Mouse (Mus musculus): ENCODE measurements around the gene Capza1. TPM values are rescaled to one million over a fixed set of nuclear protein-coding genes. Genes with fewer than 3 reads are reported as not detected.

Gene Capza1
- polyA plus RNA-seq, 1 experiment from 2014 or later: 99.4 TPM

- no peaks in the 10 kb centered on the region for H3K9me3 ChIP-seq (ENCODE audit: control insufficient read depth, low read length)
- 10% methylated on average over 6 of the region's 6 CpGs for WGBS
- no peaks in the 10 kb centered on the region for H3K27me3 ChIP-seq (ENCODE audit: control insufficient read depth, insufficient read depth, low read length)
- H3K4me2 ChIP-seq (replicated peaks; ENCODE audit: low read depth): peak overlapping the region; percentile 74
- peak overlapping the region; percentile 94 for H3K27ac ChIP-seq (replicated peaks)
- peaks cover 21% of the 10 kb centered on the region for H3K4me1 ChIP-seq (replicated peaks; ENCODE audit: control insufficient read depth, insufficient read depth)
- H3K36me3 ChIP-seq (ENCODE audit: control insufficient read depth, insufficient read depth, low read length): peaks cover 3% of the 10 kb centered on the region; the same call in 1 of the 2 replicates
- TF ChIP-seq CTCF (IDR thresholded peaks at IDR 0.05; ENCODE audit: low read depth): no peak
- TF ChIP-seq EP300 (optimal IDR thresholded peaks at IDR 0.05): no peak
- peak overlapping the region; percentile 79 for H3K9ac ChIP-seq (ENCODE audit: low read length)
- peak; percentile 13; the same call in 1 of the 2 replicates for ATAC-seq (ENCODE audit: low FRiP score, low TSS enrichment)
- DNase-seq (ENCODE audit: low spot score): peak; percentile 50
- H3K4me3 ChIP-seq (ENCODE audit: low read depth, low read length): peak overlapping the region; percentile 71
Observed at GRCm38 (mm10) chr3:104790401-104790937, 73.8 kb downstream of the Capza1 start.

- H3K27me3 ChIP-seq (ENCODE audit: control insufficient read depth, insufficient read depth, low read length): no peaks in the 10 kb centered on the region
- peak overlapping the region; percentile 71 for H3K4me3 ChIP-seq (ENCODE audit: low read depth, low read length)
- peaks cover 18% of the 10 kb centered on the region for H3K4me1 ChIP-seq (replicated peaks; ENCODE audit: control insufficient read depth, insufficient read depth)
- peak overlapping the region; percentile 79 for H3K9ac ChIP-seq (ENCODE audit: low read length)
- TF ChIP-seq CTCF (IDR thresholded peaks at IDR 0.05; ENCODE audit: low read depth) (no peak), EP300 (optimal IDR thresholded peaks at IDR 0.05) (no peak)
- 23% methylated on average over 13 of the region's 13 CpGs for WGBS
- DNase-seq (ENCODE audit: low spot score) (peak; percentile 29), ATAC-seq (ENCODE audit: low FRiP score, low TSS enrichment) (no peak)
- no peaks in the 10 kb centered on the region for H3K9me3 ChIP-seq (ENCODE audit: control insufficient read depth, low read length)
- H3K36me3 ChIP-seq (ENCODE audit: control insufficient read depth, insufficient read depth, low read length): 0 out of 2 replicates have a peak, but pooled peaks cover 3% of the 10 kb centered on the region
- H3K27ac ChIP-seq (replicated peaks): peak overlapping the region; percentile 94
- peak overlapping the region; percentile 74 for H3K4me2 ChIP-seq (replicated peaks; ENCODE audit: low read depth)
Observed at GRCm38 (mm10) chr3:104789822-104790221, 74.5 kb downstream of the Capza1 start.

GRCm38 (mm10) chr3:104789312-104789605, 75.0 kb downstream of the Capza1 start:
- 6% methylated on average over 10 of the region's 10 CpGs for WGBS
- H3K27me3 ChIP-seq (ENCODE audit: control insufficient read depth, insufficient read depth, low read length): no peaks in the 10 kb centered on the region
- no peak; the same call in none of the 2 replicates for TF ChIP-seq CTCF (IDR thresholded peaks at IDR 0.05; ENCODE audit: low read depth)
- no peak for TF ChIP-seq EP300 (optimal IDR thresholded peaks at IDR 0.05)
- H3K4me2 ChIP-seq (replicated peaks; ENCODE audit: low read depth): peak overlapping the region; percentile 74
- peak overlapping the region; percentile 79 for H3K9ac ChIP-seq (ENCODE audit: low read length)
- ATAC-seq (ENCODE audit: low FRiP score, low TSS enrichment) (no peak; the same call in 1 of the 2 replicates), DNase-seq (ENCODE audit: low spot score) (no peak)
- no peaks in the 10 kb centered on the region for H3K9me3 ChIP-seq (ENCODE audit: control insufficient read depth, low read length)
- peak overlapping the region; percentile 94 for H3K27ac ChIP-seq (replicated peaks)
- H3K36me3 ChIP-seq (ENCODE audit: control insufficient read depth, insufficient read depth, low read length): 0 out of 2 replicates have a peak, but pooled peaks cover 3% of the 10 kb centered on the region
- H3K4me1 ChIP-seq (replicated peaks; ENCODE audit: control insufficient read depth, insufficient read depth): peaks cover 18% of the 10 kb centered on the region
- H3K4me3 ChIP-seq (ENCODE audit: low read depth, low read length): peak overlapping the region; percentile 71

- H3K9ac ChIP-seq (ENCODE audit: low read length): peak overlapping the region; percentile 79
- peaks cover 13% of the 10 kb centered on the region for H3K4me1 ChIP-seq (replicated peaks; ENCODE audit: control insufficient read depth, insufficient read depth)
- H3K4me3 ChIP-seq (ENCODE audit: low read depth, low read length): peak overlapping the region; percentile 71
- peak; percentile 86 for ATAC-seq (ENCODE audit: low FRiP score, low TSS enrichment)
- no peaks in the 10 kb centered on the region for H3K27me3 ChIP-seq (ENCODE audit: control insufficient read depth, insufficient read depth, low read length)
- under 1% methylated on average over 52 of the region's 52 CpGs for WGBS
- 0 out of 2 replicates have a peak, but pooled peaks cover 3% of the 10 kb centered on the region for H3K36me3 ChIP-seq (ENCODE audit: control insufficient read depth, insufficient read depth, low read length)
- no peaks in the 10 kb centered on the region for H3K9me3 ChIP-seq (ENCODE audit: control insufficient read depth, low read length)
- H3K4me2 ChIP-seq (replicated peaks; ENCODE audit: low read depth): peak overlapping the region; percentile 74
- peak overlapping the region; percentile 94 for H3K27ac ChIP-seq (replicated peaks)
- no peak for TF ChIP-seq EP300 (optimal IDR thresholded peaks at IDR 0.05)
- TF ChIP-seq CTCF (IDR thresholded peaks at IDR 0.05; ENCODE audit: low read depth): peak; percentile 82
- DNase-seq (ENCODE audit: low spot score): peak; percentile 88
Observed at GRCm38 (mm10) chr3:104788561-104789311, 75.6 kb downstream of the Capza1 start.

- Histone ChIP-seq H3K36me3 (ENCODE audit: control insufficient read depth, insufficient read depth, low read length) (0 out of 2 replicates have a peak, but pooled peaks cover 3% of the 10 kb centered on the region), H3K4me1 (replicated peaks; ENCODE audit: control insufficient read depth, insufficient read depth) (peaks cover 10% of the 10 kb centered on the region), H3K4me2 (replicated peaks; ENCODE audit: low read depth) (peak within 1 kb of the TSS; percentile 74), H3K27me3 (ENCODE audit: control insufficient read depth, insufficient read depth, low read length) (no peaks in the 10 kb centered on the region), H3K9me3 (ENCODE audit: control insufficient read depth, low read length) (no peaks in the 10 kb centered on the region), H3K27ac (replicated peaks) (peak within 1 kb of the TSS; percentile 94), H3K9ac (ENCODE audit: low read length) (peak within 1 kb of the TSS; percentile 79), H3K4me3 (ENCODE audit: low read depth, low read length) (peak within 1 kb of the TSS; percentile 71)
- WGBS: 28% methylated on average over 3 of the region's 3 CpGs
- ATAC-seq (ENCODE audit: low FRiP score, low TSS enrichment): no peak; the same call in 1 of the 2 replicates
- TF ChIP-seq CTCF (IDR thresholded peaks at IDR 0.05; ENCODE audit: low read depth): no peak
- no peak for DNase-seq (ENCODE audit: low spot score)
Observed at GRCm38 (mm10) chr3:104788075-104788474, 76.2 kb downstream of the Capza1 start, which contains the start of gene Rhoc. Gene Rhoc, plus strand, starts transcription at chr3:104788375.

- no peak for TF ChIP-seq EP300 (optimal IDR thresholded peaks at IDR 0.05)
- TF ChIP-seq CTCF (IDR thresholded peaks at IDR 0.05; ENCODE audit: low read depth): no peak
- 85% methylated on average over 6 of the region's 6 CpGs for WGBS
- no peak overlapping the region for H3K9ac ChIP-seq (ENCODE audit: low read length)
- no peak for DNase-seq (ENCODE audit: low spot score)
- H3K9me3 ChIP-seq (ENCODE audit: control insufficient read depth, low read length): no peaks in the 10 kb centered on the region
- ATAC-seq (ENCODE audit: low FRiP score, low TSS enrichment): no peak
- H3K27ac ChIP-seq (replicated peaks): no peak overlapping the region
- H3K4me1 ChIP-seq (replicated peaks; ENCODE audit: control insufficient read depth, insufficient read depth): peaks cover 7% of the 10 kb centered on the region; the same call in 1 of the 2 replicates
- no peaks in the 10 kb centered on the region for H3K27me3 ChIP-seq (ENCODE audit: control insufficient read depth, insufficient read depth, low read length)
- H3K4me2 ChIP-seq (replicated peaks; ENCODE audit: low read depth): no peak overlapping the region
- H3K4me3 ChIP-seq (ENCODE audit: low read depth, low read length): no peak overlapping the region
- no peaks in the 10 kb centered on the region for H3K36me3 ChIP-seq (ENCODE audit: control insufficient read depth, insufficient read depth, low read length)
Observed at GRCm38 (mm10) chr3:104785284-104785683, 79.0 kb downstream of the Capza1 start.
